9 mouse cellular contexts compared by ENCODE assay signal in the genomic region with DNA sequence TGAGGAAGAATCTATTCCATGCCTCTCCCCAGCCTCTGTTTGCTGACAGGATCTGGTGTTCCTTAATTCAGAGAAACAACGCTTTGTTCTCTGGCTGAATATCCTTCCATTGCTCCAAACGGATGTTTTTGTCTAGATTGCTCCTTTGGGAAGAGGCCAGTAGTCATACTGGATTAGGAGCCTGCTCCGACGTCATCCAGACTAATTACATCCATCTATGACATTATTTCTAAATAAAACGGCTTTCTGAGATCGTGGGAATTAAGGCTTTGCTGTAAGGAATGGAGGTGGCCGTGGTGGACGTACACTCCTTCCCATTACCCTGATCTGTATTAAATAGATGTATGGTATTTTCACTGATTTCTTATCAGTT. TPM values are rescaled to one million over a fixed set of nuclear protein-coding genes. Genes with fewer than 3 reads are reported as not detected.
A peak's percentile ranks its signal among the peaks of the same experiment; 100 is the strongest.
DNase-seq lines count a peak whose midpoint lies in the region; ATAC-seq and TF ChIP-seq lines count a peak whose summit lies in the region.
"Had no signal": no experiment of that assay in that cellular context is flagged by ENCODE, and none has a peak within 500 bp of the region (broad histone marks: within the 10 kb centered on the region; RNA-seq: fewer than 3 reads in every experiment).

No protein-coding gene starts in this region.

- peak; percentile 41 for DNase-seq in kidney, postnatal 14 days
- DNase-seq in kidney, adult 18-20 months, result no peak
- peak; percentile 55 for DNase-seq in brain, embryonic 14.5 days (ENCODE audit: low read depth)
- peak; percentile 63 for DNase-seq in heart, adult 8-10 months (ENCODE audit: low spot score)
- DNase-seq in lung, postnatal 10 days, result peak; percentile 61
- no peak for DNase-seq in frontal cortex, postnatal 14 days (ENCODE audit: low spot score in 2 of 2)
- DNase-seq in urinary bladder, postnatal 36 days (ENCODE audit: low spot score in 2 of 2), result no peak

- TF ChIP-seq CTCF in brain, embryonic 14.5 days (IDR thresholded peaks at IDR 0.05; ENCODE audit: borderline replicate concordance, extremely low read depth, insufficient read depth, insufficient read length), result no peak

- no peak for TF ChIP-seq POLR2A in brain, embryonic 14.5 days (IDR thresholded peaks at IDR 0.05; ENCODE audit: borderline replicate concordance, extremely low read depth, insufficient read depth, insufficient read length, poor library complexity, severe bottlenecking)

- ATAC-seq in erythroblast, adult 5-6 weeks (replicated peaks; ENCODE audit: low FRiP score, poor library complexity, severe bottlenecking), result no peak

RNA-seq across cellular contexts. Expression of gene Morf4l1, which starts 10.3 kb away (rescaled TPM):
- polyA plus RNA-seq in brain, embryonic 14.5 days (2012; rRNA removed), result 449 and 465 TPM in 2 replicates
- total RNA-seq in heart, adult 8-10 months (2022), result 100 to 1,000 TPM; 219 to 244 (median 237) TPM
- total RNA-seq in erythroblast, adult 5-6 weeks (2015; ENCODE audit: low replicate concordance), result 117 and 134 TPM in 2 replicates
- total RNA-seq in erythroblast, adult 5-6 weeks (2017; ENCODE audit: low replicate concordance), result 130 and 153 TPM in 2 replicates

RNA-seq across cellular contexts. Expression of gene Adamts7, which starts 38.0 kb away (rescaled TPM):
- 35.5 and 43.3 TPM in 2 replicates for polyA plus RNA-seq in brain, embryonic 14.5 days (2012; rRNA removed)
- total RNA-seq in heart, adult 8-10 months (2022), result 10 to 100 TPM; 11.2 to 18.0 (median 12.8) TPM
- total RNA-seq in erythroblast, adult 5-6 weeks (2015; ENCODE audit: low replicate concordance), result not detected in 2 replicates
- 0.14 TPM in 1 of 2 replicates, not detected in the other for total RNA-seq in erythroblast, adult 5-6 weeks (2017; ENCODE audit: low replicate concordance)
- total RNA-seq: common myeloid progenitor, adult 5-6 weeks had no signal

Comparison
In these comparisons a context has a peak if more than half of its experiments do, and no peak if none do; other contexts are left out.
1. DNase-seq: peak in kidney, postnatal 14 days (single experiment), brain, embryonic 14.5 days (single experiment), heart, adult 8-10 months (single experiment) and lung, postnatal 10 days (single experiment); none in kidney, adult 18-20 months (single experiment), frontal cortex, postnatal 14 days (0 of 2) and urinary bladder, postnatal 36 days (0 of 2).
2. RNA of gene Adamts7, which starts 38.0 kb away (total RNA-seq): 11.2 to 18.0 TPM in heart, adult 8-10 months; 0.14 TPM in erythroblast, adult 5-6 weeks; every median in the first group is over 10 times any median in the second.